Mouse (Mus musculus) testis, adult 2 months (tissue): ENCODE measurements around the gene Gm10644. TPM values are rescaled to one million over a fixed set of nuclear protein-coding genes. Genes with fewer than 3 reads are reported as not detected.
A peak's percentile ranks its signal among the peaks of the same experiment; 100 is the strongest.

Source experiments
- H3K27ac ChIP-seq: fragments of 200-500 bp; 2 replicates; pipeline ENCODE4 v1.5.1; 2012; ENCODE audit warnings: low read depth, low read length; ENCODE audit not compliant: control insufficient read depth, insufficient read depth
- H3K27me3 ChIP-seq: fragments of 200-500 bp; 2 replicates; pipeline ENCODE4 v1.6.1; 2012; ENCODE audit warnings: mild to moderate bottlenecking, low read length, moderate library complexity; ENCODE audit not compliant: control insufficient read depth, insufficient read depth
- H3K36me3 ChIP-seq: fragments of 200-500 bp; 2 replicates; pipeline ENCODE4 v1.6.1; 2012; ENCODE audit warnings: mild to moderate bottlenecking, low read length; ENCODE audit not compliant: control insufficient read depth, insufficient read depth
- H3K4me1 ChIP-seq: fragments of 200-500 bp; 2 replicates; pipeline ENCODE4 v1.6.1; 2012; ENCODE audit warnings: low read length; ENCODE audit not compliant: control insufficient read depth, insufficient read depth
- H3K4me3 ChIP-seq: fragments of 200-500 bp; 2 replicates; pipeline ENCODE4 v1.5.1; 2012; ENCODE audit warnings: low read depth, mild to moderate bottlenecking, low read length, moderate library complexity, mixed read lengths; ENCODE audit not compliant: control insufficient read depth
- CTCF ChIP-seq: fragments of 200-500 bp; IDR thresholded peaks from 2 replicates; pipeline ENCODE4 v1.5.1; 2012; ENCODE audit warnings: low read depth, mild to moderate bottlenecking, inconsistent platforms, low read length, moderate library complexity; ENCODE audit not compliant: control insufficient read depth, insufficient read depth, insufficient replicate concordance
- POLR2A ChIP-seq: fragments of 200-500 bp; IDR thresholded peaks from 2 replicates; pipeline ENCODE4 v1.6.1; 2012; ENCODE audit warnings: low read depth, mild to moderate bottlenecking, inconsistent platforms, low read length, moderate library complexity; ENCODE audit not compliant: control insufficient read depth
- polyA plus RNA-seq: library from polyadenylated mRNA; depleted of rRNA; stranded (reverse); fragments of >200 nt; gene quantifications from 2 replicates; pipeline ENCODE4 v1.2.3, GENCODE M21; 2012; rRNA removed

The Gm10644 gene
- 14.9 and 15.2 TPM in 2 replicates for polyA plus RNA-seq

- Histone ChIP-seq H3K4me3 (peak within 1 kb of the TSS; percentile 98), H3K4me1 (peaks cover 4% of the 10 kb centered on the region; the same call in 1 of the 2 replicates), H3K27ac (peak within 1 kb of the TSS; percentile 99), H3K36me3 (peaks cover 2% of the 10 kb centered on the region), H3K27me3 (no peaks in the 10 kb centered on the region)
- TF ChIP-seq POLR2A (peak; percentile 72), CTCF (peak; percentile 76; the same call in 1 of the 2 replicates)
Measured at GRCm38 (mm10) chr8:83955106-83955957, at the start of gene Gm10644, which contains the start of gene Asf1b. Gm10644 (minus strand) TSS chr8:83955205. Asf1b (plus strand) TSS chr8:83955507.

DNA sequence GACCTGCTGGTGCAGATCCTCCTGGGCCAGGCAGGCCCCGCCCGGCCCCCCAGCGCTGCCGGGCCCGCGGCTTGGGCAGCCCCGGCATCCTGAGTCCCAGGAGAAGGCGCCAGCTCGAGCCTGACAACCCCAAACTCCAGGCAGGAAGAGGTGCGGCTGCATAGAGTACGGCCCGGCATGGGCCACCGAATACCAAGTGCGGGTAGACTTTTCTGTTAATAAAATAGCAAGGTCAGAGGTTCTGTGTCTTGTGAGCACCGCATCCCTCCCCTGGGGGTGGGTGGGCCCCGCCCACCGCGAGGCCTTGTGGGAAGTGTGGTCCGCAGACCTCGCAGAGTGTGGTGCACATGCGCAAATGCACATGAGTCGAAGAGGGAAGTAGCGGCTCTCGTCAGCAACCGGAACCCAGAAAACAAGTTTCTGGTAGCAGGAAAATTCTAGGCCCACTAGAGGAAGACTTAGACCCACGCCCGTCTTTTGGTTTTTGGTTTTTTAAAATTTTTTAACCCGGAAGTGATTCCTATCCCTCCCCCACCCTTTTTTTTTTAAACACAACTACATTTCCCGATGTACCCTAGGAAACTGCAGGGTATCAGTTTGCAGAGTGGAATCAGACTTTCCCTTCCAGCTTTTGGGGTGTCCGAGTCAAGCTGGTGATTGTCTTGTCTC lies 49.7 kb upstream of the Gm10644 start:
- no peaks in the 10 kb centered on the region for H3K27me3 ChIP-seq
- peaks cover 33% of the 10 kb centered on the region for H3K4me1 ChIP-seq
- peak overlapping the region; percentile 91 for H3K4me3 ChIP-seq
- no peaks in the 10 kb centered on the region for H3K36me3 ChIP-seq
- TF ChIP-seq CTCF = no peak
- peak; percentile 55; the same call in 1 of the 2 replicates for TF ChIP-seq POLR2A
- peak overlapping the region; percentile 90 for H3K27ac ChIP-seq

DNA sequence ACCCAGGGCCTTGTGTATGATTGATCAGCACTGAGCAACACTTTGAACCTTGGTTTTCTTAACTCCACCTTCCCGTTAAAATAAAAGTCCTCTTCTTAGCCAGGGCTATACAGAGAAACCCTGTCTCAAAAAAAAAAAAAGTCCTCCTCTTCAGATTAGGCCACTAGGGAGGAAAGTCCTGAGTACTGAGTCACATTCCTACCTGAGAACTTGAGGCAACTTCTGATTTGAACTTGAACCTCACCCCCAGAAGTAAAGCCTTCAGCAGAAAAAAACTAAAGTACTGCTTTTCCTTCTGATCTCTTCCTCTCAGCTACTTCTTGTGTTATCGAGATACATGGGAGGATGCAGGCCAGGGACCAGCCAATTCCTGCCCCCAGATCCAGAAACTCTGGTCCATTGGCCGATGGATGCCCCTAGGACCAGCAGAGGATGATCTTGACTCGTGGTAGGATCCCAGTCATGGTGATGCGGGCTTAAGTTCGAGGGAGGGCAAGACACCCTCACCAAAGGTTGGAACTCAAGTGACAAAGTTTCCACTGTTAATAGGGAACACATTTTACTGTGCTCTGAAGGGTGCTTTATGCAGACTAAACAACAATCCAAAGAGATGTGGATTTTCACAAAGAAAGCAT lies 48.7 kb upstream of the Gm10644 start:
- TF ChIP-seq POLR2A (no peak), CTCF (no peak)
- H3K36me3 ChIP-seq = no peaks in the 10 kb centered on the region
- no peak overlapping the region; the same call in 1 of the 2 replicates for H3K27ac ChIP-seq
- H3K4me1 ChIP-seq = peaks cover 39% of the 10 kb centered on the region
- H3K4me3 ChIP-seq = peak overlapping the region; percentile 91
- no peaks in the 10 kb centered on the region for H3K27me3 ChIP-seq

GRCm38 (mm10) chr8:84002957-84003611 lies 48.1 kb upstream of the Gm10644 start:
- H3K36me3 ChIP-seq = no peaks in the 10 kb centered on the region
- H3K4me1 ChIP-seq = peaks cover 44% of the 10 kb centered on the region
- peak overlapping the region; percentile 33 for H3K4me3 ChIP-seq
- no peak overlapping the region for H3K27ac ChIP-seq
- TF ChIP-seq CTCF (no peak), POLR2A (no peak)
- no peaks in the 10 kb centered on the region for H3K27me3 ChIP-seq

- Histone ChIP-seq H3K4me3 (peak within 1 kb of the TSS; percentile 76), H3K4me1 (peaks cover 45% of the 10 kb centered on the region), H3K27ac (peak within 1 kb of the TSS; percentile 57), H3K27me3 (no peaks in the 10 kb centered on the region), H3K36me3 (no peaks in the 10 kb centered on the region)
- TF ChIP-seq POLR2A = 0 out of 2 replicates have a peak, but pooled peaks have one; percentile 28
- TF ChIP-seq CTCF = no peak
Measured at GRCm38 (mm10) chr8:84001281-84002000, 46.4 kb upstream of the Gm10644 start, which contains the start of gene 1700067K01Rik. 1700067K01Rik (plus strand) TSS chr8:84001502.

GRCm38 (mm10) chr8:83999825-84000224 lies 44.8 kb upstream of the Gm10644 start:
- no peak overlapping the region for H3K27ac ChIP-seq
- H3K4me3 ChIP-seq = no peak overlapping the region
- H3K4me1 ChIP-seq = peaks cover 48% of the 10 kb centered on the region
- no peaks in the 10 kb centered on the region for H3K36me3 ChIP-seq
- TF ChIP-seq CTCF = no peak
- TF ChIP-seq POLR2A = no peak
- H3K27me3 ChIP-seq = no peaks in the 10 kb centered on the region
